Mouse (Mus musculus): ENCODE data around the gene Cnot3. TPM values are rescaled to one million over a fixed set of nuclear protein-coding genes. Genes with fewer than 3 reads are reported as not detected.
A peak's percentile ranks its signal among the peaks of the same experiment; 100 is the strongest.

The Cnot3 gene
- polyA plus RNA-seq, 1 experiment from 2014 or later: 47.3 TPM

Small RNA genes within 50 kb of the gene (microRNA-seq; reads per million reads assigned to microRNA genes)
- gene Mir3572: 2.5 reads per million, percentile 7 among the genes with 10 or more reads in this experiment

Other genes starting within 250 kb of the Cnot3 start
- gene Cacng6, start 221.1 kb upstream of the Cnot3 start, polyA plus RNA-seq (2015; fragmentation: Nextera tagmentation; extraction: Ambion mirVana): 0.14 TPM in 1 of 2 replicates, not detected in the other
- not detected in 2 replicates for gene Tarm1, start 142.6 kb upstream of the Cnot3 start, polyA plus RNA-seq (2015; fragmentation: Nextera tagmentation; extraction: Ambion mirVana)
- 0.17 and 0.46 TPM in 2 replicates for gene Oscar, start 29.1 kb upstream of the Cnot3 start, polyA plus RNA-seq (2015; fragmentation: Nextera tagmentation; extraction: Ambion mirVana)
- 314 and 357 TPM in 2 replicates for gene Ndufa3, start 27.9 kb upstream of the Cnot3 start, polyA plus RNA-seq (2015; fragmentation: Nextera tagmentation; extraction: Ambion mirVana)
- 30.4 and 31.9 TPM in 2 replicates for gene Tfpt, start 15.3 kb upstream of the Cnot3 start, polyA plus RNA-seq (2015; fragmentation: Nextera tagmentation; extraction: Ambion mirVana)
- 99.5 and 109 TPM in 2 replicates for gene Prpf31, start 15.3 kb upstream of the Cnot3 start, polyA plus RNA-seq (2015; fragmentation: Nextera tagmentation; extraction: Ambion mirVana)
- 15.5 and 16.5 TPM in 2 replicates for gene Leng1, start 20.6 kb downstream of the Cnot3 start, polyA plus RNA-seq (2015; fragmentation: Nextera tagmentation; extraction: Ambion mirVana)
- 2.5 and 3.3 TPM in 2 replicates for gene Tmc4, start 32.3 kb downstream of the Cnot3 start, polyA plus RNA-seq (2015; fragmentation: Nextera tagmentation; extraction: Ambion mirVana)
- gene Tsen34, start 47.6 kb downstream of the Cnot3 start, polyA plus RNA-seq (2015; fragmentation: Nextera tagmentation; extraction: Ambion mirVana): 240 and 241 TPM in 2 replicates
- gene Mboat7, start 48.3 kb downstream of the Cnot3 start, polyA plus RNA-seq (2015; fragmentation: Nextera tagmentation; extraction: Ambion mirVana): 60.6 and 86.3 TPM in 2 replicates
- 852 and 923 TPM in 2 replicates for gene Rps9, start 58.7 kb downstream of the Cnot3 start, polyA plus RNA-seq (2015; fragmentation: Nextera tagmentation; extraction: Ambion mirVana)
- gene Pirb, start 75.1 kb downstream of the Cnot3 start, polyA plus RNA-seq (2015; fragmentation: Nextera tagmentation; extraction: Ambion mirVana): 0.14 and 0.37 TPM in 2 replicates
- gene Gm15448, start 180.4 kb downstream of the Cnot3 start, polyA plus RNA-seq (2015; fragmentation: Nextera tagmentation; extraction: Ambion mirVana): not detected in 2 replicates
- gene Pira2, start 199.8 kb downstream of the Cnot3 start, polyA plus RNA-seq (2015; fragmentation: Nextera tagmentation; extraction: Ambion mirVana): not detected in 2 replicates

Measured in forebrain, embryonic 16.5 days (tissue).